Mouse (Mus musculus) hindbrain, embryonic 14.5 days (tissue): ENCODE data around the gene Pdia3. TPM values are rescaled to one million over a fixed set of nuclear protein-coding genes. Genes with fewer than 3 reads are reported as not detected.
A peak's percentile ranks its signal among the peaks of the same experiment; 100 is the strongest.
"Not testable (repeated sequence)": the region's sequence is repeated elsewhere in the genome, so short reads cannot be mapped to it uniquely, and the experiment has no call there.

Experiments used
- ATAC-seq: fragments of 200-750 bp; cut with Nextera tagmentation; 2 replicates; pipeline ENCODE4 v1.8.0; 2017; ENCODE audit warnings: moderate number of reproducible peaks, mild to moderate bottlenecking, moderate TSS enrichment, moderate library complexity; ENCODE audit not compliant: low FRiP score
- DNase-seq: peaks from one replicate; pipeline ENCODE4 v3.0.0-alpha.2; 2015; ENCODE audit warnings: low spot score
- H3K27ac ChIP-seq: fragments of 300-500 bp; sonication (generic); 2 replicates; pipeline ENCODE4 v1.5.1; 2014; ENCODE audit warnings: mild to moderate bottlenecking, moderate library complexity
- H3K27me3 ChIP-seq: fragments of 300-500 bp; sonication (generic); 2 replicates; pipeline ENCODE4 v1.6.1; 2014; ENCODE audit warnings: mild to moderate bottlenecking, low read length, mixed read lengths; ENCODE audit not compliant: control insufficient read depth, insufficient read depth
- H3K36me3 ChIP-seq: fragments of 300-500 bp; sonication (generic); replicated peaks from 2 replicates; pipeline ENCODE4 v1.6.1; 2014; ENCODE audit not compliant: control insufficient read depth, insufficient read depth
- H3K4me1 ChIP-seq: fragments of 300-500 bp; sonication (generic); replicated peaks from 2 replicates; pipeline ENCODE4 v1.6.1; 2014; ENCODE audit warnings: antibody characterized with exemption, low read length, mixed read lengths; ENCODE audit not compliant: control insufficient read depth, insufficient read depth
- H3K4me2 ChIP-seq: fragments of 300-500 bp; sonication (generic); replicated peaks from 2 replicates; pipeline ENCODE4 v1.6.1; 2014; ENCODE audit warnings: mild to moderate bottlenecking, moderate library complexity
- H3K4me3 ChIP-seq: fragments of 300-500 bp; sonication (generic); replicated peaks from 2 replicates; pipeline ENCODE4 v1.5.1; 2014; ENCODE audit warnings: mild to moderate bottlenecking, low read length
- H3K9ac ChIP-seq: fragments of 300-500 bp; sonication (generic); 2 replicates; pipeline ENCODE4 v1.6.1; 2014
- H3K9me3 ChIP-seq: fragments of 300-500 bp; sonication (generic); 2 replicates; pipeline ENCODE4 v1.6.1; 2016; ENCODE audit warnings: low read length; ENCODE audit not compliant: control insufficient read depth
- WGBS: fragments of 180-500 bp; shearing (Covaris S2); extraction: QIAGEN DNeasy Blood & Tissue Kit; methylation state at CpG from one replicate; pipeline ENCODE4 v1.1.7; 2014; 5-methylcytosine and 5-hydroxymethylcytosine counted together
- polyA plus RNA-seq: library from polyadenylated mRNA; unstranded; fragments of >200 nt; fragmentation: Nextera tagmentation; extraction: Ambion mirVana; gene quantifications from 2 replicates; pipeline ENCODE4 v1.2.1, GENCODE M21; 2014

The Pdia3 gene
- polyA plus RNA-seq, 1 experiment from 2014 or later, result 268 TPM

GRCm38 (mm10) chr2:121460071-121460470, 46.5 kb downstream of the Pdia3 start:
- H3K4me3 ChIP-seq, result no peak overlapping the region
- ATAC-seq (no peak), DNase-seq (no peak)
- no peaks in the 10 kb centered on the region for H3K27me3 ChIP-seq
- H3K9ac ChIP-seq, result no peak overlapping the region
- no peak overlapping the region for H3K27ac ChIP-seq
- no peak overlapping the region for H3K4me2 ChIP-seq
- WGBS, result 59% methylated on average over 2 of the region's 2 CpGs
- H3K36me3 ChIP-seq, result peaks cover 31% of the 10 kb centered on the region
- H3K9me3 ChIP-seq, result no peaks in the 10 kb centered on the region
- peaks cover 12% of the 10 kb centered on the region for H3K4me1 ChIP-seq

GRCm38 (mm10) chr2:121468982-121469381, 55.4 kb downstream of the Pdia3 start:
- DNase-seq, H3K27me3 ChIP-seq, H3K4me3 ChIP-seq, H3K4me2 ChIP-seq, H3K9me3 ChIP-seq, H3K27ac ChIP-seq, H3K36me3 ChIP-seq, H3K4me1 ChIP-seq, H3K9ac ChIP-seq, ATAC-seq: not testable (repeated sequence)
- 86% methylated on average over 1 of the region's 6 CpGs for WGBS

- 98% methylated on average over 3 of the region's 3 CpGs for WGBS
- not testable (repeated sequence) for H3K4me3 ChIP-seq, H3K4me1 ChIP-seq, H3K27ac ChIP-seq, DNase-seq, ATAC-seq, H3K4me2 ChIP-seq, H3K36me3 ChIP-seq, H3K9me3 ChIP-seq, H3K27me3 ChIP-seq, H3K9ac ChIP-seq
Measured at GRCm38 (mm10) chr2:121472783-121473182, 59.2 kb downstream of the Pdia3 start.

GRCm38 (mm10) chr2:121473301-121474179, 60.0 kb downstream of the Pdia3 start, which contains the start of gene Mfap1b:
Gene Mfap1b, minus strand, starts transcription at chr2:121474067.
- H3K9me3 ChIP-seq, H3K27me3 ChIP-seq, H3K4me1 ChIP-seq, H3K36me3 ChIP-seq: not testable (repeated sequence)
- WGBS, result 7% methylated on average over 39 of the region's 41 CpGs
- Histone ChIP-seq H3K27ac (peak within 1 kb of the TSS; percentile 74), H3K4me3 (peak within 1 kb of the TSS; percentile 59), H3K4me2 (peak within 1 kb of the TSS; percentile 72), H3K9ac (peak within 1 kb of the TSS; percentile 71)
- ATAC-seq (peak; percentile 97), DNase-seq (peak; percentile 94)

GRCm38 (mm10) chr2:121474180-121474535, 60.6 kb downstream of the Pdia3 start:
- ATAC-seq (peak; percentile 70), DNase-seq (no peak)
- Histone ChIP-seq H3K27me3 (no peaks in the 10 kb centered on the region), H3K4me3 (peak overlapping the region; percentile 59), H3K4me1 (no peaks in the 10 kb centered on the region; the same call in 1 of the 2 replicates), H3K27ac (peak overlapping the region; percentile 74), H3K4me2 (peak overlapping the region; percentile 72), H3K9me3 (no peaks in the 10 kb centered on the region), H3K36me3 (no peaks in the 10 kb centered on the region; the same call in 1 of the 2 replicates), H3K9ac (peak overlapping the region; percentile 71)
- 38% methylated on average over 8 of the region's 8 CpGs for WGBS

GRCm38 (mm10) chr2:121475306-121475705, 61.7 kb downstream of the Pdia3 start:
- ATAC-seq, H3K27me3 ChIP-seq, H3K4me2 ChIP-seq, H3K4me1 ChIP-seq, H3K9ac ChIP-seq, DNase-seq, H3K9me3 ChIP-seq, H3K4me3 ChIP-seq, H3K27ac ChIP-seq, H3K36me3 ChIP-seq: not testable (repeated sequence)
- 95% methylated on average over 2 of the region's 2 CpGs for WGBS

- H3K9ac ChIP-seq, result no peak overlapping the region
- no peaks in the 10 kb centered on the region for H3K27me3 ChIP-seq
- H3K4me2 ChIP-seq, result no peak overlapping the region
- no peaks in the 10 kb centered on the region for H3K36me3 ChIP-seq
- no peak overlapping the region for H3K4me3 ChIP-seq
- DNase-seq (no peak), ATAC-seq (no peak)
- H3K4me1 ChIP-seq, result no peaks in the 10 kb centered on the region; the same call in 1 of the 2 replicates
- no peaks in the 10 kb centered on the region for H3K9me3 ChIP-seq
- 70% methylated on average over 3 of the region's 3 CpGs for WGBS
- no peak overlapping the region for H3K27ac ChIP-seq
Measured at GRCm38 (mm10) chr2:121477491-121478266, 64.1 kb downstream of the Pdia3 start.

- Histone ChIP-seq H3K9me3 (no peaks in the 10 kb centered on the region), H3K4me1 (no peaks in the 10 kb centered on the region; the same call in 1 of the 2 replicates), H3K27ac (no peak overlapping the region), H3K4me3 (no peak overlapping the region), H3K9ac (no peak overlapping the region), H3K36me3 (no peaks in the 10 kb centered on the region), H3K4me2 (no peak overlapping the region), H3K27me3 (no peaks in the 10 kb centered on the region)
- DNase-seq (no peak), ATAC-seq (no peak)
- WGBS, result 54% methylated on average over 3 of the region's 3 CpGs
Measured at GRCm38 (mm10) chr2:121480498-121480897, 66.9 kb downstream of the Pdia3 start.

GRCm38 (mm10) chr2:121480916-121481315, 67.3 kb downstream of the Pdia3 start:
- WGBS, result 90% methylated on average over 13 of the region's 13 CpGs
- H3K4me3 ChIP-seq, H3K4me2 ChIP-seq, H3K9ac ChIP-seq, H3K36me3 ChIP-seq, H3K4me1 ChIP-seq, ATAC-seq, H3K27ac ChIP-seq, H3K27me3 ChIP-seq, DNase-seq, H3K9me3 ChIP-seq: not testable (repeated sequence)
